23 mouse cellular contexts compared by ENCODE assay signal in genomic region chr19:42478303-42478702, GRCm38 (mm10). TPM values are rescaled to one million over a fixed set of nuclear protein-coding genes. Genes with fewer than 3 reads are reported as not detected.
DNase-seq lines count a peak whose midpoint lies in the region; ATAC-seq lines count a peak whose summit lies in the region.
"Had no signal": no experiment of that assay in that cellular context is flagged by ENCODE, and none has a peak within 500 bp of the region (broad histone marks: within the 10 kb centered on the region; RNA-seq: fewer than 3 reads in every experiment).

No protein-coding gene starts in this region.

- H3K27ac ChIP-seq in hindbrain, embryonic 11.5 days (ENCODE audit: low read depth, low read length), result no peak overlapping the region
- H3K27ac ChIP-seq in hindbrain, embryonic 10.5 days, result no peak overlapping the region
- H3K27ac ChIP-seq in midbrain, embryonic 14.5 days (replicated peaks; ENCODE audit: low read depth, low read length), result no peak overlapping the region
- no peak overlapping the region for H3K27ac ChIP-seq in midbrain, embryonic 11.5 days (ENCODE audit: low read depth, low read length)
- no peak overlapping the region; the same call in 1 of the 2 replicates for H3K27ac ChIP-seq in hindbrain, embryonic 13.5 days
- H3K27ac ChIP-seq: embryonic facial prominence, embryonic 10.5 days; forebrain, embryonic 15.5 days; heart, embryonic 10.5 days; left cerebral cortex, adult 2 months; limb, embryonic 15.5 days; liver, embryonic 14.5 days had no signal

- H3K4me1 ChIP-seq in hindbrain, embryonic 11.5 days (replicated peaks; ENCODE audit: control insufficient read depth, insufficient read depth, low read length), result no peaks in the 10 kb centered on the region
- peaks cover 11% of the 10 kb centered on the region for H3K4me1 ChIP-seq in hindbrain, embryonic 10.5 days (replicated peaks)
- no peaks in the 10 kb centered on the region for H3K4me1 ChIP-seq in midbrain, embryonic 14.5 days (ENCODE audit: control insufficient read depth, insufficient read depth, low read length)
- H3K4me1 ChIP-seq in midbrain, embryonic 11.5 days (ENCODE audit: control insufficient read depth, insufficient read depth, low read length), result no peaks in the 10 kb centered on the region
- H3K4me1 ChIP-seq in hindbrain, embryonic 13.5 days (replicated peaks), result peaks cover 10% of the 10 kb centered on the region
- H3K4me1 ChIP-seq: embryonic facial prominence, embryonic 10.5 days; forebrain, embryonic 15.5 days; heart, embryonic 10.5 days; limb, embryonic 15.5 days had no signal

- no peak overlapping the region for H3K9ac ChIP-seq in hindbrain, embryonic 11.5 days (ENCODE audit: low read depth, low read length)
- no peak overlapping the region for H3K9ac ChIP-seq in midbrain, embryonic 14.5 days (replicated peaks; ENCODE audit: low read length)
- H3K9ac ChIP-seq in midbrain, embryonic 11.5 days (ENCODE audit: low read length), result no peak overlapping the region
- H3K9ac ChIP-seq in hindbrain, embryonic 13.5 days, result peak overlapping the region; percentile 49
- H3K9ac ChIP-seq: forebrain, embryonic 15.5 days; limb, embryonic 15.5 days; liver, embryonic 14.5 days; lung, embryonic 14.5 days had no signal

- H3K4me3 ChIP-seq in hindbrain, embryonic 11.5 days (ENCODE audit: low read depth, low read length), result no peak overlapping the region
- H3K4me3 ChIP-seq in hindbrain, embryonic 10.5 days, result no peak overlapping the region
- H3K4me3 ChIP-seq in midbrain, embryonic 14.5 days (replicated peaks; ENCODE audit: low read depth, low read length), result no peak overlapping the region
- H3K4me3 ChIP-seq in midbrain, embryonic 11.5 days (ENCODE audit: low read depth, low read length), result no peak overlapping the region
- no peak overlapping the region for H3K4me3 ChIP-seq in hindbrain, embryonic 13.5 days
- H3K4me3 ChIP-seq: embryonic facial prominence, embryonic 10.5 days; forebrain, embryonic 15.5 days; heart, embryonic 10.5 days; left cerebral cortex, adult 2 months; limb, embryonic 15.5 days had no signal

- no peaks in the 10 kb centered on the region for H3K27me3 ChIP-seq in hindbrain, embryonic 11.5 days (ENCODE audit: control insufficient read depth, insufficient read depth, low read length)
- H3K27me3 ChIP-seq in hindbrain, embryonic 10.5 days (ENCODE audit: insufficient read depth, poor library complexity, severe bottlenecking), result no peaks in the 10 kb centered on the region
- H3K27me3 ChIP-seq in midbrain, embryonic 14.5 days (ENCODE audit: control insufficient read depth, insufficient read depth, low read length), result no peaks in the 10 kb centered on the region
- no peaks in the 10 kb centered on the region for H3K27me3 ChIP-seq in midbrain, embryonic 11.5 days (ENCODE audit: control insufficient read depth, insufficient read depth, low read length)
- no peaks in the 10 kb centered on the region for H3K27me3 ChIP-seq in hindbrain, embryonic 13.5 days

- no peaks in the 10 kb centered on the region for H3K9me3 ChIP-seq in hindbrain, embryonic 11.5 days (ENCODE audit: control insufficient read depth, low read length)
- H3K9me3 ChIP-seq in hindbrain, embryonic 10.5 days, result no peaks in the 10 kb centered on the region
- H3K9me3 ChIP-seq in midbrain, embryonic 14.5 days (ENCODE audit: control insufficient read depth, low read length), result no peaks in the 10 kb centered on the region
- H3K9me3 ChIP-seq in midbrain, embryonic 11.5 days (ENCODE audit: control insufficient read depth, low read length), result no peaks in the 10 kb centered on the region
- no peaks in the 10 kb centered on the region for H3K9me3 ChIP-seq in hindbrain, embryonic 13.5 days
- H3K9me3 ChIP-seq: embryonic facial prominence, embryonic 10.5 days; forebrain, embryonic 15.5 days; heart, embryonic 10.5 days; limb, embryonic 15.5 days had no signal

- no peaks in the 10 kb centered on the region for H3K36me3 ChIP-seq in hindbrain, embryonic 11.5 days (ENCODE audit: control insufficient read depth, insufficient read depth, low read length)
- H3K36me3 ChIP-seq in hindbrain, embryonic 10.5 days, result no peaks in the 10 kb centered on the region
- H3K36me3 ChIP-seq in midbrain, embryonic 14.5 days (ENCODE audit: control insufficient read depth, insufficient read depth, low read length), result no peaks in the 10 kb centered on the region
- H3K36me3 ChIP-seq in midbrain, embryonic 11.5 days (ENCODE audit: control insufficient read depth, insufficient read depth, low read length), result no peaks in the 10 kb centered on the region
- H3K36me3 ChIP-seq in hindbrain, embryonic 13.5 days, result no peaks in the 10 kb centered on the region
- H3K36me3 ChIP-seq: embryonic facial prominence, embryonic 10.5 days; forebrain, embryonic 15.5 days; heart, embryonic 10.5 days; limb, embryonic 15.5 days had no signal

- ATAC-seq in hindbrain, embryonic 11.5 days (ENCODE audit: low FRiP score), result peak; percentile 49
- ATAC-seq in midbrain, embryonic 14.5 days (ENCODE audit: low FRiP score, low TSS enrichment), result no peak
- no peak for ATAC-seq in midbrain, embryonic 11.5 days (ENCODE audit: low FRiP score)
- ATAC-seq in hindbrain, embryonic 13.5 days (ENCODE audit: low FRiP score), result 0 out of 2 replicates have a peak, but pooled peaks have one; percentile 39
- ATAC-seq: forebrain, embryonic 15.5 days had no signal

- H3K4me2 ChIP-seq in hindbrain, embryonic 11.5 days (replicated peaks; ENCODE audit: low read depth, low read length), result no peak overlapping the region
- 0 out of 2 replicates have a peak overlapping the region, but pooled peaks have one; percentile 3 for H3K4me2 ChIP-seq in midbrain, embryonic 14.5 days (ENCODE audit: low read length)
- no peak overlapping the region for H3K4me2 ChIP-seq in midbrain, embryonic 11.5 days
- H3K4me2 ChIP-seq in hindbrain, embryonic 13.5 days, result no peak overlapping the region
- H3K4me2 ChIP-seq: forebrain, embryonic 15.5 days; limb, embryonic 15.5 days; lung, embryonic 14.5 days had no signal

- DNase-seq in hindbrain, embryonic 11.5 days (ENCODE audit: low spot score), result peak; percentile 29
- no peak for DNase-seq in hindbrain, embryonic 10.5 days (ENCODE audit: low spot score)
- DNase-seq in midbrain, embryonic 14.5 days, result peak; percentile 31
- no peak for DNase-seq in midbrain, embryonic 11.5 days (ENCODE audit: low spot score, missing footprints)
- DNase-seq in retina, postnatal 1 day, result peak; percentile 43
- DNase-seq in right cerebral cortex, postnatal 14 days, result no peak
- DNase-seq: adrenal gland, postnatal 25 days; cerebellum, adult 9-11 months; heart, postnatal 4 days; kidney, adult 8-10 months; layer of hippocampus, adult 9-11 months; left cerebral cortex, postnatal 4 days; lung, embryonic 14.5 days; lung, postnatal 36 days; thymus, postnatal 36 days had no signal

- 51% methylated on average over 12 of the region's 12 CpGs for WGBS in hindbrain, embryonic 11.5 days
- 42% methylated on average over 12 of the region's 12 CpGs for WGBS in hindbrain, embryonic 10.5 days
- 24% methylated on average over 12 of the region's 12 CpGs for WGBS in midbrain, embryonic 14.5 days
- WGBS in midbrain, embryonic 11.5 days, result 40% methylated on average over 12 of the region's 12 CpGs
- 41% methylated on average over 12 of the region's 12 CpGs for WGBS in hindbrain, embryonic 13.5 days

RNA-seq across cellular contexts. Expression of gene R3hcc1l, which starts 40.3 kb away (rescaled TPM):
- 23.4 and 24.7 TPM in 2 replicates for polyA plus RNA-seq in hindbrain, embryonic 11.5 days (2014; fragmentation: Nextera tagmentation; extraction: Ambion mirVana)
- polyA plus RNA-seq in hindbrain, embryonic 10.5 days (2016; fragmentation: Nextera tagmentation; extraction: Ambion mirVana), result 15.4 and 25.0 TPM in 2 replicates
- polyA plus RNA-seq in midbrain, embryonic 14.5 days (2014; fragmentation: Nextera tagmentation; extraction: Ambion mirVana), result 11.5 and 15.4 TPM in 2 replicates
- polyA plus RNA-seq in midbrain, embryonic 11.5 days (2014; fragmentation: Nextera tagmentation; extraction: Ambion mirVana), result 26.3 and 28.0 TPM in 2 replicates
- 15.8 and 18.1 TPM in 2 replicates for polyA plus RNA-seq in hindbrain, embryonic 13.5 days (2015; fragmentation: Nextera tagmentation; extraction: Ambion mirVana)

RNA-seq across cellular contexts. Expression of gene Crtac1, which starts 46.7 kb away (rescaled TPM):
- 12.1 and 13.0 TPM in 2 replicates for polyA plus RNA-seq in hindbrain, embryonic 11.5 days (2014; fragmentation: Nextera tagmentation; extraction: Ambion mirVana)
- polyA plus RNA-seq in hindbrain, embryonic 10.5 days (2016; fragmentation: Nextera tagmentation; extraction: Ambion mirVana), result 5.5 and 8.8 TPM in 2 replicates
- 15.4 and 18.6 TPM in 2 replicates for polyA plus RNA-seq in midbrain, embryonic 14.5 days (2014; fragmentation: Nextera tagmentation; extraction: Ambion mirVana)
- 3.3 and 4.4 TPM in 2 replicates for polyA plus RNA-seq in midbrain, embryonic 11.5 days (2014; fragmentation: Nextera tagmentation; extraction: Ambion mirVana)
- polyA plus RNA-seq in hindbrain, embryonic 13.5 days (2015; fragmentation: Nextera tagmentation; extraction: Ambion mirVana), result 29.9 and 33.1 TPM in 2 replicates
- polyA plus RNA-seq: spleen, adult 2 months had no signal

Comparison
In these comparisons a context has a peak if more than half of its experiments do, and no peak if none do; other contexts are left out.
1. DNase-seq: peak in hindbrain, embryonic 11.5 days (single experiment), midbrain, embryonic 14.5 days (single experiment) and retina, postnatal 1 day (single experiment); none in hindbrain, embryonic 10.5 days (single experiment), midbrain, embryonic 11.5 days (single experiment) and right cerebral cortex, postnatal 14 days (single experiment).
2. ATAC-seq: peak in hindbrain, embryonic 11.5 days (single experiment) and hindbrain, embryonic 13.5 days (single experiment); none in midbrain, embryonic 14.5 days (single experiment) and midbrain, embryonic 11.5 days (single experiment).